Mouse (Mus musculus) olfactory bulb, adult 2 months (tissue): ENCODE data around the gene Itgb7.

Experiments
- CTCF ChIP-seq: fragments of 200-500 bp; IDR thresholded peaks from 2 replicates; pipeline ENCODE4 v1.5.1; 2012; ENCODE audit warnings: low read depth, mild to moderate bottlenecking, low read length, moderate library complexity; ENCODE audit not compliant: insufficient read depth
- POLR2A ChIP-seq: fragments of 200-500 bp; IDR thresholded peaks from 2 replicates; pipeline ENCODE4 v1.6.1; 2012; ENCODE audit warnings: mild to moderate bottlenecking, low read depth, low read length, moderate library complexity; ENCODE audit not compliant: insufficient read depth

GRCm38 (mm10) chr15:102279783-102280520, 48.2 kb upstream of the Itgb7 start:
- TF ChIP-seq CTCF = no peak
- no peak for TF ChIP-seq POLR2A
